Mouse (Mus musculus): ENCODE data around the gene Patl1. TPM values are rescaled to one million over a fixed set of nuclear protein-coding genes. Genes with fewer than 3 reads are reported as not detected.
"Not testable (repeated sequence)": the region's sequence is repeated elsewhere in the genome, so short reads cannot be mapped to it uniquely, and the experiment has no call there.

Gene Patl1
- polyA plus RNA-seq (2011; ENCODE audit: insufficient read depth, insufficient read length, low read depth, missing spikeins): 42.2 and 42.6 TPM in 2 replicates

- no peaks in the 10 kb centered on the region for H3K9me3 ChIP-seq (replicated peaks; ENCODE audit: control insufficient read depth, insufficient read depth, low read length, poor library complexity, severe bottlenecking)
Measured at GRCm38 (mm10) chr19:11912037-11912532, at the start of gene Patl1. Gene Patl1 (plus strand): TSS chr19:11912399.

GRCm38 (mm10) chr19:11867837-11868236, 44.4 kb upstream of the Patl1 start:
- TF ChIP-seq CTCF (IDR thresholded peaks at IDR 0.05; ENCODE audit: low read depth, low read length): peak; percentile 37
- TF ChIP-seq EP300 (IDR thresholded peaks at IDR 0.05; ENCODE audit: insufficient read depth, low read depth, low read length): no peak

More at GRCm38 (mm10) chr19:11912037-11912532, at the start of gene Patl1:
- Histone ChIP-seq H3K4me3 (ENCODE audit: low read depth, low read length) (peak within 1 kb of the TSS; percentile 97), H3K9ac (ENCODE audit: low read depth, poor library complexity, severe bottlenecking) (peak within 1 kb of the TSS; percentile 85), H3K4me1 (ENCODE audit: control insufficient read depth, insufficient read depth, low read length) (no peaks in the 10 kb centered on the region), H3K36me3 (ENCODE audit: control insufficient read depth, insufficient read depth, low read length, poor library complexity, severe bottlenecking) (peaks cover 13% of the 10 kb centered on the region), H3K27ac (ENCODE audit: insufficient read depth, low read length) (peak within 1 kb of the TSS; percentile 50), H3K27me3 (ENCODE audit: control insufficient read depth, insufficient read depth, low read length, poor library complexity, severe bottlenecking) (no peaks in the 10 kb centered on the region)
- TF ChIP-seq CTCF (IDR thresholded peaks at IDR 0.05; ENCODE audit: low read depth, low read length) (no peak), POLR2A (IDR thresholded peaks at IDR 0.05; ENCODE audit: insufficient read depth, low read length) (peak; percentile 60)

GRCm38 (mm10) chr19:11875006-11875405, 37.2 kb upstream of the Patl1 start, which contains the start of gene Olfr1419:
Gene Olfr1419 (minus strand): TSS chr19:11875106.
- Histone ChIP-seq H3K4me1 (ENCODE audit: control insufficient read depth, insufficient read depth, low read length) (no peaks in the 10 kb centered on the region), H3K4me3 (ENCODE audit: low read depth, low read length) (no peak within 1 kb of the TSS)

More at GRCm38 (mm10) chr19:11867837-11868236, 44.4 kb upstream of the Patl1 start:
- H3K27me3 ChIP-seq (ENCODE audit: control insufficient read depth, insufficient read depth, low read length, poor library complexity, severe bottlenecking): no peaks in the 10 kb centered on the region
- H3K9me3 ChIP-seq (replicated peaks; ENCODE audit: control insufficient read depth, insufficient read depth, low read length, poor library complexity, severe bottlenecking): no peaks in the 10 kb centered on the region; the same call in 1 of the 2 replicates
- no peak overlapping the region for H3K27ac ChIP-seq (ENCODE audit: insufficient read depth, low read length)
- H3K9ac ChIP-seq (ENCODE audit: low read depth, poor library complexity, severe bottlenecking): no peak overlapping the region
- H3K36me3 ChIP-seq (ENCODE audit: control insufficient read depth, insufficient read depth, low read length, poor library complexity, severe bottlenecking): no peaks in the 10 kb centered on the region
- H3K4me1 ChIP-seq (ENCODE audit: control insufficient read depth, insufficient read depth, low read length): no peaks in the 10 kb centered on the region
- H3K4me3 ChIP-seq (ENCODE audit: low read depth, low read length): no peak overlapping the region

GRCm38 (mm10) chr19:11878404-11878803, 33.8 kb upstream of the Patl1 start:
- H3K9me3 ChIP-seq (replicated peaks; ENCODE audit: control insufficient read depth, insufficient read depth, low read length, poor library complexity, severe bottlenecking); H3K27me3 ChIP-seq (ENCODE audit: control insufficient read depth, insufficient read depth, low read length, poor library complexity, severe bottlenecking); H3K27ac ChIP-seq (ENCODE audit: insufficient read depth, low read length); H3K4me1 ChIP-seq (ENCODE audit: control insufficient read depth, insufficient read depth, low read length); H3K36me3 ChIP-seq (ENCODE audit: control insufficient read depth, insufficient read depth, low read length, poor library complexity, severe bottlenecking): not testable (repeated sequence)
- Histone ChIP-seq H3K9ac (ENCODE audit: low read depth, poor library complexity, severe bottlenecking) (0 out of 2 replicates have a peak overlapping the region, but pooled peaks have one; percentile 18), H3K4me3 (ENCODE audit: low read depth, low read length) (0 out of 2 replicates have a peak overlapping the region, but pooled peaks have one; percentile 10)

More at GRCm38 (mm10) chr19:11875006-11875405, 37.2 kb upstream of the Patl1 start, which contains the start of gene Olfr1419:
- H3K36me3 ChIP-seq (ENCODE audit: control insufficient read depth, insufficient read depth, low read length, poor library complexity, severe bottlenecking): no peaks in the 10 kb centered on the region
- H3K27me3 ChIP-seq (ENCODE audit: control insufficient read depth, insufficient read depth, low read length, poor library complexity, severe bottlenecking): no peaks in the 10 kb centered on the region
- H3K9me3 ChIP-seq (replicated peaks; ENCODE audit: control insufficient read depth, insufficient read depth, low read length, poor library complexity, severe bottlenecking): no peaks in the 10 kb centered on the region
- no peak within 1 kb of the TSS for H3K9ac ChIP-seq (ENCODE audit: low read depth, poor library complexity, severe bottlenecking)
- no peak for TF ChIP-seq POLR2A (IDR thresholded peaks at IDR 0.05; ENCODE audit: insufficient read depth, low read length)
- no peak for TF ChIP-seq CTCF (IDR thresholded peaks at IDR 0.05; ENCODE audit: low read depth, low read length)
- no peak for TF ChIP-seq EP300 (IDR thresholded peaks at IDR 0.05; ENCODE audit: insufficient read depth, low read depth, low read length)
- no peak within 1 kb of the TSS for H3K27ac ChIP-seq (ENCODE audit: insufficient read depth, low read length)

GRCm38 (mm10) chr19:11886265-11886664, 25.9 kb upstream of the Patl1 start, which contains the start of gene Olfr1420:
Gene Olfr1420 (plus strand): TSS chr19:11886565.
- Histone ChIP-seq H3K27me3 (ENCODE audit: control insufficient read depth, insufficient read depth, low read length, poor library complexity, severe bottlenecking) (peaks cover 1% of the 10 kb centered on the region), H3K4me3 (ENCODE audit: low read depth, low read length) (no peak within 1 kb of the TSS), H3K9ac (ENCODE audit: low read depth, poor library complexity, severe bottlenecking) (no peak within 1 kb of the TSS), H3K9me3 (replicated peaks; ENCODE audit: control insufficient read depth, insufficient read depth, low read length, poor library complexity, severe bottlenecking) (no peaks in the 10 kb centered on the region), H3K36me3 (ENCODE audit: control insufficient read depth, insufficient read depth, low read length, poor library complexity, severe bottlenecking) (no peaks in the 10 kb centered on the region), H3K4me1 (ENCODE audit: control insufficient read depth, insufficient read depth, low read length) (no peaks in the 10 kb centered on the region), H3K27ac (ENCODE audit: insufficient read depth, low read length) (no peak within 1 kb of the TSS)
- TF ChIP-seq POLR2A (IDR thresholded peaks at IDR 0.05; ENCODE audit: insufficient read depth, low read length): no peak
- TF ChIP-seq CTCF (IDR thresholded peaks at IDR 0.05; ENCODE audit: low read depth, low read length): no peak
- TF ChIP-seq EP300 (IDR thresholded peaks at IDR 0.05; ENCODE audit: insufficient read depth, low read depth, low read length): no peak

GRCm38 (mm10) chr19:11911021-11911420, 1.2 kb upstream of the Patl1 start:
- Histone ChIP-seq H3K36me3 (ENCODE audit: control insufficient read depth, insufficient read depth, low read length, poor library complexity, severe bottlenecking) (peaks cover 11% of the 10 kb centered on the region), H3K27me3 (ENCODE audit: control insufficient read depth, insufficient read depth, low read length, poor library complexity, severe bottlenecking) (no peaks in the 10 kb centered on the region), H3K27ac (ENCODE audit: insufficient read depth, low read length) (no peak overlapping the region), H3K4me1 (ENCODE audit: control insufficient read depth, insufficient read depth, low read length) (no peaks in the 10 kb centered on the region), H3K9me3 (replicated peaks; ENCODE audit: control insufficient read depth, insufficient read depth, low read length, poor library complexity, severe bottlenecking) (no peaks in the 10 kb centered on the region), H3K4me3 (ENCODE audit: low read depth, low read length) (peak overlapping the region; percentile 97), H3K9ac (ENCODE audit: low read depth, poor library complexity, severe bottlenecking) (peak overlapping the region; percentile 56)
- TF ChIP-seq EP300 (IDR thresholded peaks at IDR 0.05; ENCODE audit: insufficient read depth, low read depth, low read length): no peak
- TF ChIP-seq POLR2A (IDR thresholded peaks at IDR 0.05; ENCODE audit: insufficient read depth, low read length): no peak
- TF ChIP-seq CTCF (IDR thresholded peaks at IDR 0.05; ENCODE audit: low read depth, low read length): no peak
